Mouse (Mus musculus): Measurements from ENCODE around the gene Hmgn3. TPM values are rescaled to one million over a fixed set of nuclear protein-coding genes. Genes with fewer than 3 reads are reported as not detected.

The Hmgn3 gene
- polyA plus RNA-seq, 1 experiment from 2014 or later = 182 TPM

- no peaks in the 10 kb centered on the region for H3K4me1 ChIP-seq (ENCODE audit: control insufficient read depth, insufficient read depth, low read length)
- H3K27me3 ChIP-seq (ENCODE audit: control insufficient read depth, insufficient read depth, low read depth, low read length) = no peaks in the 10 kb centered on the region
- WGBS = 82% methylated on average over 3 of the region's 3 CpGs
- ATAC-seq = no peak
- H3K36me3 ChIP-seq (ENCODE audit: control insufficient read depth, insufficient read depth, low read length) = no peaks in the 10 kb centered on the region
- H3K9ac ChIP-seq (ENCODE audit: low read depth, low read length) = no peak overlapping the region
- no peak overlapping the region for H3K4me3 ChIP-seq (ENCODE audit: low read depth, low read length)
- H3K27ac ChIP-seq (ENCODE audit: low read length) = no peak overlapping the region
- no peaks in the 10 kb centered on the region for H3K9me3 ChIP-seq (replicated peaks; ENCODE audit: control insufficient read depth, low read length, poor library complexity, severe bottlenecking)
- H3K4me2 ChIP-seq (ENCODE audit: low read length) = no peak overlapping the region
Measured at GRCm38 (mm10) chr9:83108821-83109220, 37.7 kb downstream of the Hmgn3 start.

GRCm38 (mm10) chr9:83103785-83104184 is 42.7 kb downstream of the Hmgn3 start:
- Histone ChIP-seq H3K27me3 (ENCODE audit: control insufficient read depth, insufficient read depth, low read depth, low read length) (no peaks in the 10 kb centered on the region), H3K9me3 (replicated peaks; ENCODE audit: control insufficient read depth, low read length, poor library complexity, severe bottlenecking) (no peaks in the 10 kb centered on the region), H3K9ac (ENCODE audit: low read depth, low read length) (no peak overlapping the region), H3K4me1 (ENCODE audit: control insufficient read depth, insufficient read depth, low read length) (no peaks in the 10 kb centered on the region), H3K4me2 (ENCODE audit: low read length) (no peak overlapping the region), H3K4me3 (ENCODE audit: low read depth, low read length) (no peak overlapping the region), H3K36me3 (ENCODE audit: control insufficient read depth, insufficient read depth, low read length) (no peaks in the 10 kb centered on the region), H3K27ac (ENCODE audit: low read length) (no peak overlapping the region)
- no peak for ATAC-seq
- 92% methylated on average over 3 of the region's 3 CpGs for WGBS

DNA sequence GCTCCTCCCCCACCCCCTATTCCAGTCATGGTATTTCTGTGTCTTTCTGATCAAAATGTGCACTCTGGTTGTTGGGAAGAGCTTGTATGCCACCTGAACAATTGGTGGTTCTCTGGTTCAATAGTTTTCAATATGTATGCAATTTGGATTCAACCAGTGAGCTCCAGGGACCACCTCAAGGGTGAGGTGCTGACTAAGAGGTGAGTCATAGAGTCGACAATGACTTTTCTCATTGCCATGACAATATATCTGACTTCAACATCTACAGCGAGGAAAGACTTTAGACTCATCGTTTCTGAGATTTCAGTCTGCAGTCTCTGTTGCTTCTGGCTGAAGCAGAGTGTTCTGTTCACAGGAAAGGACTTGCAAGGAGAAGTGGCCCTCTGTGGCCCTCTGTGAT is 44.8 kb downstream of the Hmgn3 start:
- H3K4me3 ChIP-seq (ENCODE audit: low read depth, low read length) = no peak overlapping the region
- no peak overlapping the region for H3K27ac ChIP-seq (ENCODE audit: low read length)
- no peaks in the 10 kb centered on the region for H3K27me3 ChIP-seq (ENCODE audit: control insufficient read depth, insufficient read depth, low read depth, low read length)
- no peak overlapping the region for H3K9ac ChIP-seq (ENCODE audit: low read depth, low read length)
- no peak overlapping the region for H3K4me2 ChIP-seq (ENCODE audit: low read length)
- H3K4me1 ChIP-seq (ENCODE audit: control insufficient read depth, insufficient read depth, low read length) = no peaks in the 10 kb centered on the region
- no peak for ATAC-seq
- H3K9me3 ChIP-seq (replicated peaks; ENCODE audit: control insufficient read depth, low read length, poor library complexity, severe bottlenecking) = no peaks in the 10 kb centered on the region
- 85% methylated on average over 3 of the region's 3 CpGs for WGBS
- H3K36me3 ChIP-seq (ENCODE audit: control insufficient read depth, insufficient read depth, low read length) = no peaks in the 10 kb centered on the region

DNA sequence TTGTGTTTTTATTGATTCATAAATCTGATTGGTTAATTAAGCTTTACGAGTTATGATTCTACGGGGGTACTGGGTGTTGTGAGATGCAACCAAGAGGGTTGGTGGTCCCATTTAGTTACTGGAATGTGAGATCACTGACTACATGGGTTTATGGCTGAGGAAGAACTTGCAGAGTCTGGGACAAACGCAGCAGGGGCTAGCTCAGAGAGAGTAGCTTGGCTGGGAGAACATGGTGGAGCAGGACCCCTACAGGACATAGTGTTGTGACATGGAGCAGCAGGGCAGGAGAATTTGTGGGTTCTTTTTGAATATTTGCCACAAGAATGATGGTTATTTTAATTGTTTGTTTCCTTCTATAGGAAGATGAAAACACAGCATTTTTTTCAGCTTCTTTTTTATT is 45.7 kb downstream of the Hmgn3 start:
- H3K9ac ChIP-seq (ENCODE audit: low read depth, low read length) = no peak overlapping the region
- H3K27me3 ChIP-seq (ENCODE audit: control insufficient read depth, insufficient read depth, low read depth, low read length) = no peaks in the 10 kb centered on the region
- H3K4me3 ChIP-seq (ENCODE audit: low read depth, low read length) = no peak overlapping the region
- H3K9me3 ChIP-seq (replicated peaks; ENCODE audit: control insufficient read depth, low read length, poor library complexity, severe bottlenecking) = no peaks in the 10 kb centered on the region
- H3K36me3 ChIP-seq (ENCODE audit: control insufficient read depth, insufficient read depth, low read length) = no peaks in the 10 kb centered on the region
- ATAC-seq = no peak
- H3K27ac ChIP-seq (ENCODE audit: low read length) = no peak overlapping the region
- WGBS = 90% methylated on average over 3 of the region's 3 CpGs
- H3K4me1 ChIP-seq (ENCODE audit: control insufficient read depth, insufficient read depth, low read length) = no peaks in the 10 kb centered on the region
- no peak overlapping the region for H3K4me2 ChIP-seq (ENCODE audit: low read length)

- Histone ChIP-seq H3K27ac (ENCODE audit: low read length) (no peak overlapping the region), H3K4me3 (ENCODE audit: low read depth, low read length) (no peak overlapping the region), H3K9ac (ENCODE audit: low read depth, low read length) (no peak overlapping the region), H3K36me3 (ENCODE audit: control insufficient read depth, insufficient read depth, low read length) (no peaks in the 10 kb centered on the region), H3K9me3 (replicated peaks; ENCODE audit: control insufficient read depth, low read length, poor library complexity, severe bottlenecking) (no peaks in the 10 kb centered on the region), H3K4me1 (ENCODE audit: control insufficient read depth, insufficient read depth, low read length) (no peaks in the 10 kb centered on the region), H3K27me3 (ENCODE audit: control insufficient read depth, insufficient read depth, low read depth, low read length) (no peaks in the 10 kb centered on the region), H3K4me2 (ENCODE audit: low read length) (no peak overlapping the region)
- WGBS = 57% methylated on average over 12 of the region's 12 CpGs
- ATAC-seq = peak; percentile 39; the same call in 1 of the 2 replicates
Measured at GRCm38 (mm10) chr9:83098652-83099307, 47.7 kb downstream of the Hmgn3 start.

- Histone ChIP-seq H3K9me3 (replicated peaks; ENCODE audit: control insufficient read depth, low read length, poor library complexity, severe bottlenecking) (no peaks in the 10 kb centered on the region), H3K4me3 (ENCODE audit: low read depth, low read length) (no peak overlapping the region), H3K27ac (ENCODE audit: low read length) (no peak overlapping the region), H3K36me3 (ENCODE audit: control insufficient read depth, insufficient read depth, low read length) (no peaks in the 10 kb centered on the region), H3K4me2 (ENCODE audit: low read length) (no peak overlapping the region), H3K9ac (ENCODE audit: low read depth, low read length) (no peak overlapping the region), H3K4me1 (ENCODE audit: control insufficient read depth, insufficient read depth, low read length) (no peaks in the 10 kb centered on the region), H3K27me3 (ENCODE audit: control insufficient read depth, insufficient read depth, low read depth, low read length) (no peaks in the 10 kb centered on the region)
- 54% methylated on average over 8 of the region's 8 CpGs for WGBS
- ATAC-seq = no peak
Measured at GRCm38 (mm10) chr9:83097816-83098215, 48.7 kb downstream of the Hmgn3 start.

- Histone ChIP-seq H3K9me3 (replicated peaks; ENCODE audit: control insufficient read depth, low read length, poor library complexity, severe bottlenecking) (no peaks in the 10 kb centered on the region), H3K9ac (ENCODE audit: low read depth, low read length) (no peak overlapping the region), H3K4me2 (ENCODE audit: low read length) (no peak overlapping the region), H3K4me1 (ENCODE audit: control insufficient read depth, insufficient read depth, low read length) (no peaks in the 10 kb centered on the region), H3K4me3 (ENCODE audit: low read depth, low read length) (no peak overlapping the region), H3K27me3 (ENCODE audit: control insufficient read depth, insufficient read depth, low read depth, low read length) (no peaks in the 10 kb centered on the region), H3K27ac (ENCODE audit: low read length) (no peak overlapping the region), H3K36me3 (ENCODE audit: control insufficient read depth, insufficient read depth, low read length) (no peaks in the 10 kb centered on the region)
- WGBS = 86% methylated on average over 3 of the region's 3 CpGs
- ATAC-seq = no peak
Measured at GRCm38 (mm10) chr9:83094649-83095336, 51.7 kb downstream of the Hmgn3 start.

- Histone ChIP-seq H3K27me3 (ENCODE audit: control insufficient read depth, insufficient read depth, low read depth, low read length) (no peaks in the 10 kb centered on the region), H3K4me1 (ENCODE audit: control insufficient read depth, insufficient read depth, low read length) (no peaks in the 10 kb centered on the region), H3K36me3 (ENCODE audit: control insufficient read depth, insufficient read depth, low read length) (no peaks in the 10 kb centered on the region), H3K27ac (ENCODE audit: low read length) (no peak overlapping the region), H3K9ac (ENCODE audit: low read depth, low read length) (no peak overlapping the region), H3K4me2 (ENCODE audit: low read length) (no peak overlapping the region), H3K9me3 (replicated peaks; ENCODE audit: control insufficient read depth, low read length, poor library complexity, severe bottlenecking) (no peaks in the 10 kb centered on the region), H3K4me3 (ENCODE audit: low read depth, low read length) (no peak overlapping the region)
- WGBS = 83% methylated on average over 7 of the region's 7 CpGs
- no peak for ATAC-seq
Measured at GRCm38 (mm10) chr9:83083790-83084469, 62.6 kb downstream of the Hmgn3 start.

DNA sequence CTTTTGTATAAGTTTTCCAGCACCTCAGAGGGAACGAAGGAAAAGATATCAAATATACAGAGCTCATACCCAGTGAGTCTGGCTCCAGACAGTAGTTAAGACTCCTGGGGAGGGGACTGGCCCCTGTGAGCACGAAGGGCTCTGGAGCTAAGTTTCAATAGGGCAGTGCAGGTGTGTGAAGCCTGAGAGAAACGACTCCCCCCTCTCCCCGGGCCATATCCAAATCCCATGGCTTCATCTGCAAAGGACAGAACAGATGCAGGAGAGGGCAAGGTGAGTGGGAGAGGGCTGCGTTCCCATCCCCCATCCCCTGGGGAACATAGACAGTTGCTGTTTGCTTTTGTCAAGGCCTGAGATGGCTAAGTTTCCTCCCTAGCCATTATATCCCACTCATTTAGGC is 63.4 kb downstream of the Hmgn3 start:
- Histone ChIP-seq H3K36me3 (ENCODE audit: control insufficient read depth, insufficient read depth, low read length) (no peaks in the 10 kb centered on the region), H3K27me3 (ENCODE audit: control insufficient read depth, insufficient read depth, low read depth, low read length) (no peaks in the 10 kb centered on the region), H3K4me3 (ENCODE audit: low read depth, low read length) (no peak overlapping the region), H3K27ac (ENCODE audit: low read length) (no peak overlapping the region), H3K4me2 (ENCODE audit: low read length) (no peak overlapping the region), H3K9ac (ENCODE audit: low read depth, low read length) (no peak overlapping the region), H3K4me1 (ENCODE audit: control insufficient read depth, insufficient read depth, low read length) (no peaks in the 10 kb centered on the region), H3K9me3 (replicated peaks; ENCODE audit: control insufficient read depth, low read length, poor library complexity, severe bottlenecking) (no peaks in the 10 kb centered on the region)
- WGBS = 69% methylated on average over 5 of the region's 5 CpGs
- ATAC-seq = no peak

All from midbrain, embryonic 16.5 days (tissue).